Mouse (Mus musculus): ENCODE data around the gene Zcchc13.

DNA sequence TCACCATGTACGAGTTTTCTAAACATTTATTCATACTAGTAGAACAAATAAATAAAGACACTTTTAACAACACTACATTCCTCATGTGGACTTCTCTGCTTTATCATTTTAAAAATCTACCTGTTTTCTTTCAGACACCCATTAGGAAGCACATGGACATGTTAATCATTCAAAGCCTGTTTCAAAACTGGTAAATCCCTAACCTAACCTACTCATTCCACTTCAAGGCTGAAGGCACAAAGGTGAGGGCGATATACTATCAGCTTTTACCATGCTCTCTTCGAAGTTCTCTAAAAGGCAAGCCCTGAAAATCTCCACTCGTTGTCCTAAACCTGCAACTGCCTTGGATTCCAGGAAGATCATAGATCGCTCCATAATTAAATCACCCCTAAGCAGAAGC is 8.2 kb downstream of the Zcchc13 start:
- no peak for TF ChIP-seq EP300 (optimal IDR thresholded peaks at IDR 0.05)
- no peak for TF ChIP-seq CTCF (IDR thresholded peaks at IDR 0.05; ENCODE audit: low read depth)

Data from stomach, postnatal 0 days (tissue).